Mouse (Mus musculus): ENCODE data around the gene Rhbdd3. TPM values are rescaled to one million over a fixed set of nuclear protein-coding genes. Genes with fewer than 3 reads are reported as not detected.

The Rhbdd3 gene
- total RNA-seq (2012; rRNA removed): 35.9 TPM in 2 replicates
- polyA plus RNA-seq (2012; ENCODE audit: insufficient read depth in 1 of 2, insufficient read length in 2 of 2, low read depth in 1 of 2, low replicate concordance in 2 of 2, missing spikeins in 1 of 2): 10 to 100 TPM in 1 of 2 experiments, not detected in 1; 55.7 TPM

DNA sequence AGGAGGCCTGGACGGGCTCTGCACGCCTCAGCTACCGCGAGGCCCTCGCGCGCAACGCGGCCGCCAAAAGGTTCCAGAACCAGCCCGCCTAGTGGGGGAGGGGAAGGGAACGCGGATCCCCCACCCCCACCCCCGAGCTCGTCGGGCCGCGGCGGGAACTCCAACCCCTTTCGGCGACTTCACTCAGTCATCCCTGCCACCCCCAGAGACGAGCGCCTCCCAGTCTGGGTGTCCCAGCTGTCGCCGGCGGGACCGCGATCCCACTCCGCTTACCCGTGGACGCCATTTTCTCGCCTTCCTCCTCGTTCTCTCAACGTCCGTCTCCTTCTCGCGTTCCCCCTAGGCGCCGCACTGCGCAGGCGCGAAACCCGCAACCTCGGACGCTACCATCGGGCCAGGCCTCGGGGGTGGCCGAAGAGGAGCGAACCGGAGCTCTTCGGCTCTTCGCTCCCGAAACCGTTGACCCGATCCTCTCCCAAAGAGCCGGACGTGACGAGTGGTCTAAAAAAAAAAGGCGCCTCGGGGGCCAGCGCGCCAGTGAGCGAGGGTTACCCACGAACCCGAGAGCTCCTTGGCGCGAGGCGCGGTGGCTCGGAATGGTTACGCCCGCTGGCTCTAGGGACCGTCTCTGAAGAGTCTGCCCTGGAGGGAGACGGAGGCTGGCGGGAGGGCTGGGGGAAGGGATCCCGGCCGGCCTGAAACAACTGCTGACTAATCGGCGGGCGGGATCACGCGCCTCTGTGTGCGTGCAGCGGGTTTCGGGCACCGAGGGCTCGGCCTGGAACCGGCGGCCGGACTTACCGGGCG is at the start of gene Rhbdd3, which contains the start of gene Ewsr1:
Rhbdd3 (plus strand) TSS at position 191 of the 807 bp plus-strand sequence.
Ewsr1 (minus strand) TSS at position 531 of the 807 bp plus-strand sequence.
- peak within 1 kb of the TSS; percentile 90 to 94 for H3K4me3 ChIP-seq (ENCODE audit: control insufficient read depth in 1 of 2, insufficient read depth in 1 of 2, low read depth in 2 of 2, low read length in 2 of 2)
- peak; percentile 98 for DNase-seq (ENCODE audit: low read depth, low spot score)
- no peaks in the 10 kb centered on the region for H3K27me3 ChIP-seq (ENCODE audit: control insufficient read depth in 1 of 2, insufficient read depth in 2 of 2, low read length in 2 of 2)
- peaks cover 13 to 58% of the 10 kb centered on the region in 2 experiments for H3K36me3 ChIP-seq (ENCODE audit: control insufficient read depth in 1 of 2, insufficient read depth in 2 of 2, low read length in 2 of 2)
- peak within 1 kb of the TSS; percentile 99 for H3K9ac ChIP-seq (ENCODE audit: control insufficient read depth, low read depth, low read length, poor library complexity, severe bottlenecking)
- H3K9me3 ChIP-seq (replicated peaks; ENCODE audit: insufficient read depth, low read length): no peaks in the 10 kb centered on the region
- H3K27ac ChIP-seq (ENCODE audit: control insufficient read depth, low read depth, low read length): peak within 1 kb of the TSS; percentile 97
- peaks cover 21 to 40% of the 10 kb centered on the region in 2 experiments for H3K4me1 ChIP-seq (ENCODE audit: control insufficient read depth in 1 of 2, insufficient read depth in 2 of 2, low read length in 2 of 2)
- H3K79me2 ChIP-seq (ENCODE audit: control insufficient read depth, insufficient read depth, low read length, poor library complexity): peaks cover 74% of the 10 kb centered on the region
- peak; percentile 68; the same call in 1 of the 2 replicates for TF ChIP-seq TCF12 (IDR thresholded peaks at IDR 0.05; ENCODE audit: low read depth, low read length)
- no peak for TF ChIP-seq GATA1 (IDR thresholded peaks at IDR 0.05; ENCODE audit: low read depth, low read length)
- TF ChIP-seq USF2 (IDR thresholded peaks at IDR 0.05; ENCODE audit: borderline replicate concordance in 1 of 2, insufficient read depth in 1 of 2, low read depth in 1 of 2, low read length in 2 of 2): no peak
- TF ChIP-seq ZKSCAN1 (IDR thresholded peaks at IDR 0.05; ENCODE audit: low read depth, low read length): no peak
- TF ChIP-seq CHD1 (IDR thresholded peaks at IDR 0.05; ENCODE audit: low read depth, low read length): peak; percentile 99
- peak; percentile 73 for TF ChIP-seq CHD2 (IDR thresholded peaks at IDR 0.05; ENCODE audit: low read length)
- no peak for TF ChIP-seq ZC3H11A (IDR thresholded peaks at IDR 0.05; ENCODE audit: low read depth, low read length)
- TF ChIP-seq MEF2A (IDR thresholded peaks at IDR 0.05; ENCODE audit: extremely low read depth, insufficient replicate concordance, low read depth, low read length, poor library complexity, severe bottlenecking): no peak
- no peak for TF ChIP-seq RCOR1 (IDR thresholded peaks at IDR 0.05; ENCODE audit: low read depth, low read length)
- no peak for TF ChIP-seq JUND (IDR thresholded peaks at IDR 0.05; ENCODE audit: low read depth, low read length)
- 0 out of 2 replicates have a peak, but pooled peaks have one; percentile 51 for TF ChIP-seq POLR2AphosphoS5 (IDR thresholded peaks at IDR 0.05; ENCODE audit: borderline replicate concordance, low read depth, low read length)
- peak; percentile 86 for TF ChIP-seq TBP (IDR thresholded peaks at IDR 0.05; ENCODE audit: low read depth, low read length)
- no peak; the same call in 1 of the 2 replicates for TF ChIP-seq GABPA (IDR thresholded peaks at IDR 0.05; ENCODE audit: low read depth, low read length)
- TF ChIP-seq KAT2A (conservative IDR thresholded peaks at IDR 0.05; ENCODE audit: low read depth, low read length): no peak; the same call in 1 of the 2 replicates
- peak; percentile 62; the same call in 1 of the 2 replicates for TF ChIP-seq MXI1 (IDR thresholded peaks at IDR 0.05; ENCODE audit: low read depth, low read length)
- no peak for TF ChIP-seq SMC3 (IDR thresholded peaks at IDR 0.05; ENCODE audit: low read depth, low read length)
- peak; percentile 74 for TF ChIP-seq USF1 (IDR thresholded peaks at IDR 0.05; ENCODE audit: low read depth, low read length)
- 0 out of 2 replicates have a peak, but pooled peaks have one; percentile 35 for TF ChIP-seq E2F4 (IDR thresholded peaks at IDR 0.05; ENCODE audit: borderline replicate concordance, low read depth, low read length)
- TF ChIP-seq MAX (IDR thresholded peaks at IDR 0.05; ENCODE audit: low read length): peak; percentile 85
- TF ChIP-seq POLR2A (IDR thresholded peaks at IDR 0.05; ENCODE audit: control insufficient read depth in 1 of 2, insufficient read depth in 1 of 2, low read depth in 1 of 2, low read length in 2 of 2, poor library complexity in 1 of 2): peak; percentile 58 to 80; a peak in 2 of 4 replicates
- no peak for TF ChIP-seq RAD21 (IDR thresholded peaks at IDR 0.05; ENCODE audit: low read depth, low read length)
- TF ChIP-seq CTCF (IDR thresholded peaks at IDR 0.05 in 2 of 3, conservative IDR thresholded peaks at IDR 0.05 in 1 of 3; ENCODE audit: control insufficient read depth in 1 of 3, insufficient read depth in 1 of 3, low read depth in 2 of 3, low read length in 3 of 3, poor library complexity in 1 of 3, severe bottlenecking in 1 of 3): 0 out of 6 replicates have a peak, but pooled peaks of 1 of the 3 experiments have one; percentile 3
- peak; percentile 38; the same call in 1 of the 2 replicates for TF ChIP-seq MYB (IDR thresholded peaks at IDR 0.05; ENCODE audit: low read depth, low read length)
- TF ChIP-seq TAL1 (IDR thresholded peaks at IDR 0.05; ENCODE audit: low read length): no peak
- peak; percentile 96; the same call in 1 of the 2 replicates for TF ChIP-seq MAZ (IDR thresholded peaks at IDR 0.05; ENCODE audit: low read depth, low read length)
- TF ChIP-seq UBTF (IDR thresholded peaks at IDR 0.05; ENCODE audit: borderline replicate concordance, insufficient read depth, low read depth, low read length): no peak
- peak; percentile 86 for TF ChIP-seq NRF1 (IDR thresholded peaks at IDR 0.05; ENCODE audit: insufficient read depth, low read depth, low read length, poor library complexity, severe bottlenecking)
- peak; percentile 29; the same call in 1 of the 2 replicates for TF ChIP-seq ELF1 (IDR thresholded peaks at IDR 0.05; ENCODE audit: low read depth, low read length)
- no peak; the same call in 1 of the 2 replicates for TF ChIP-seq BHLHE40 (IDR thresholded peaks at IDR 0.05; ENCODE audit: borderline replicate concordance, low read depth, low read length)
- TF ChIP-seq ZNF384 (IDR thresholded peaks at IDR 0.05; ENCODE audit: low read depth, low read length): peak; percentile 69
- TF ChIP-seq MAFK (IDR thresholded peaks at IDR 0.05; ENCODE audit: borderline replicate concordance, low read depth, low read length): peak; percentile 63; the same call in 1 of the 2 replicates
- TF ChIP-seq EP300 (IDR thresholded peaks at IDR 0.05; ENCODE audit: low read depth in 1 of 2, low read length in 2 of 2): peak in 1 of 2 experiments; percentile 74; a peak in 2 of 4 replicates
- TF ChIP-seq MYC (IDR thresholded peaks at IDR 0.05; ENCODE audit: low read depth, low read length): no peak; the same call in 1 of the 2 replicates
- TF ChIP-seq SIN3A (IDR thresholded peaks at IDR 0.05; ENCODE audit: low read length): peak; percentile 91
